Mouse (Mus musculus) midbrain, embryonic 12.5 days (tissue): ENCODE results near the gene Gm20708. TPM values are rescaled to one million over a fixed set of nuclear protein-coding genes. Genes with fewer than 3 reads are reported as not detected.
A peak's percentile ranks its signal among the peaks of the same experiment; 100 is the strongest.
"Not testable (repeated sequence)": the region's sequence is repeated elsewhere in the genome, so short reads cannot be mapped to it uniquely, and the experiment has no call there.

Experiments used
- ATAC-seq: fragments of 200-750 bp; cut with Nextera tagmentation; 2 replicates; pipeline ENCODE4 v1.8.0; 2017; ENCODE audit warnings: low read depth, moderate TSS enrichment, moderate library complexity; ENCODE audit not compliant: low FRiP score
- H3K27ac ChIP-seq: fragments of 300-500 bp; sonication (generic); replicated peaks from 2 replicates; pipeline ENCODE4 v1.5.1; 2016; ENCODE audit warnings: mild to moderate bottlenecking
- H3K27me3 ChIP-seq: fragments of 300-500 bp; sonication (generic); 2 replicates; pipeline ENCODE4 v1.6.1; 2016; ENCODE audit warnings: mild to moderate bottlenecking
- H3K36me3 ChIP-seq: fragments of 300-500 bp; sonication (generic); 2 replicates; pipeline ENCODE4 v1.6.1; 2016
- H3K4me1 ChIP-seq: fragments of 300-500 bp; sonication (generic); 2 replicates; pipeline ENCODE4 v1.6.1; 2016
- H3K4me2 ChIP-seq: fragments of 300-500 bp; sonication (generic); replicated peaks from 2 replicates; pipeline ENCODE4 v1.6.1; 2016; ENCODE audit warnings: mild to moderate bottlenecking, moderate library complexity
- H3K4me3 ChIP-seq: fragments of 300-500 bp; sonication (generic); 2 replicates; pipeline ENCODE4 v1.5.1; 2016; ENCODE audit warnings: mild to moderate bottlenecking
- H3K9ac ChIP-seq: fragments of 300-500 bp; sonication (generic); replicated peaks from 2 replicates; pipeline ENCODE4 v1.6.1; 2016; ENCODE audit warnings: mild to moderate bottlenecking, moderate library complexity
- H3K9me3 ChIP-seq: fragments of 300-500 bp; sonication (generic); 2 replicates; pipeline ENCODE4 v1.6.1; 2016; ENCODE audit warnings: mild to moderate bottlenecking
- whole genome bisulfite sequencing: fragments of 180-500 bp; shearing (Covaris S2); methylation state at CpG from one replicate; pipeline ENCODE4 v1.1.7; 2016; 5-methylcytosine and 5-hydroxymethylcytosine counted together
- polyA plus RNA-seq: library from polyadenylated mRNA; unstranded; fragments of >200 nt; fragmentation: Nextera tagmentation; extraction: Ambion mirVana; gene quantifications from 2 replicates; pipeline ENCODE4 v1.2.1, GENCODE M21; 2016

The Gm20708 gene
- polyA plus RNA-seq, 1 experiment from 2014 or later = 0.56 TPM

GRCm38 (mm10) chr11:117798160-117798541 is 11.3 kb upstream of the Gm20708 start:
- H3K4me3 ChIP-seq = no peak overlapping the region
- H3K9ac ChIP-seq = no peak overlapping the region
- no peak for ATAC-seq
- peaks cover 8% of the 10 kb centered on the region for H3K27me3 ChIP-seq
- WGBS = 58% methylated on average over 2 of the region's 2 CpGs
- no peak overlapping the region for H3K4me2 ChIP-seq
- H3K27ac ChIP-seq = no peak overlapping the region
- H3K36me3 ChIP-seq = no peaks in the 10 kb centered on the region
- H3K9me3 ChIP-seq = no peaks in the 10 kb centered on the region
- H3K4me1 ChIP-seq = peaks cover 2% of the 10 kb centered on the region; the same call in 1 of the 2 replicates

GRCm38 (mm10) chr11:117799174-117799573 is 10.3 kb upstream of the Gm20708 start:
- Histone ChIP-seq H3K27me3 (0 out of 2 replicates have a peak, but pooled peaks cover 3% of the 10 kb centered on the region), H3K9me3 (no peaks in the 10 kb centered on the region), H3K27ac (no peak overlapping the region), H3K4me3 (no peak overlapping the region), H3K9ac (no peak overlapping the region), H3K4me2 (no peak overlapping the region), H3K36me3 (no peaks in the 10 kb centered on the region), H3K4me1 (peaks cover 2% of the 10 kb centered on the region; the same call in 1 of the 2 replicates)
- WGBS = 68% methylated on average over 5 of the region's 5 CpGs
- ATAC-seq = no peak

DNA sequence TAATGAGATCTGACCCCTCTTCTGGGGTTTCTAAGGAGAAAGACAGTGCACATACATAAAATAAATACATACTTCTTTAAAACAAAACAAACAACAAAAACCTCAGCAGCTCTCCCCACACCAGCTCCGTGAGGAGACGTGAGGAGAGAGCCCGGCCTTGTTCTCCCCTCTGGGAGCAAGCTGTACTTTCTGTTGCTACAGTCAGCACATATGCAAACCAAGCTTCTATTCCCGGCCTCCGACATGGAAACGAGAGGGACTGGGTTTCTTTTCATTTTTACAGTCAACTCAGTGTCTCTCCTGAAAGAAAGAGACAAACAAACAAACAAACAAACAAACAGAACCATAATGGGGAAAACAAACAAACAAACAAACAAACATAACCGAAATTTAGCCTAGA is 9.4 kb upstream of the Gm20708 start:
- Histone ChIP-seq H3K27ac (no peak overlapping the region), H3K27me3 (0 out of 2 replicates have a peak, but pooled peaks cover 3% of the 10 kb centered on the region), H3K4me1 (peaks cover 2% of the 10 kb centered on the region; the same call in 1 of the 2 replicates), H3K4me3 (no peak overlapping the region), H3K9me3 (no peaks in the 10 kb centered on the region), H3K36me3 (no peaks in the 10 kb centered on the region), H3K9ac (no peak overlapping the region), H3K4me2 (no peak overlapping the region)
- 84% methylated on average over 7 of the region's 7 CpGs for WGBS
- no peak for ATAC-seq

- 74% methylated on average over 7 of the region's 7 CpGs for WGBS
- no peak for ATAC-seq
- no peak overlapping the region for H3K27ac ChIP-seq
These were observed 7.8 kb upstream of the Gm20708 start for GRCm38 (mm10) chr11:117801650-117802049.

DNA sequence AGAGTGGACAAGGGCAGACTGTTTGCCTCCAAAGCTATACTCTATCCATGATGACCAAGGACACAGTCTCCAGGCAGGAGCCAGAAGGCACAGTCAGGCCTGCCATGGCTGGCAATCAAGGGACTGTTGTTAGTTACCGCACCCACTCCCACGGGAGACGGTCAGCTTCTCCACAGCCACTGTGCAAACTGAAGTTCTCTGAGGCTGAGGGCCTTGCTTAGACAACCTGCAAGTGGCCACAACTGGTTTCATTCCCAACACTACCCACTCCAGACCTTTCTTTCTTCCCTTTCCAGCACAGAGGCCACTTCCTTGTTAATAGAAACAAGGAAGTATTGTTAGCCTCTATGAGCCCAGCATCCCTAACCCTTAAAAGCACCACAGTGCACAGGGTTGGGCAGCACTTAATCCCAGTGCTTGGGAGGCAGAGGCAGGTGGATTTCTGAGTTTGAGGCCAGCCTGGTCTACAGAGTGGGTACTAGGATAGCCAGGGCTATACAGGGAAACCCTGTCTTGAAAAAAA is 6.2 kb upstream of the Gm20708 start:
- Histone ChIP-seq H3K4me2 (no peak overlapping the region; the same call in 1 of the 2 replicates), H3K9ac (no peak overlapping the region), H3K27me3 (no peaks in the 10 kb centered on the region; the same call in 1 of the 2 replicates), H3K36me3 (no peaks in the 10 kb centered on the region), H3K9me3 (no peaks in the 10 kb centered on the region), H3K27ac (no peak overlapping the region), H3K4me3 (no peak overlapping the region), H3K4me1 (peaks cover 2% of the 10 kb centered on the region; the same call in 1 of the 2 replicates)
- ATAC-seq = no peak
- 87% methylated on average over 3 of the region's 3 CpGs for WGBS

More at GRCm38 (mm10) chr11:117801650-117802049, 7.8 kb upstream of the Gm20708 start:
- Histone ChIP-seq H3K4me2 (no peak overlapping the region), H3K9me3 (no peaks in the 10 kb centered on the region), H3K36me3 (no peaks in the 10 kb centered on the region), H3K9ac (no peak overlapping the region), H3K27me3 (0 out of 2 replicates have a peak, but pooled peaks cover 3% of the 10 kb centered on the region), H3K4me1 (peaks cover 2% of the 10 kb centered on the region; the same call in 1 of the 2 replicates), H3K4me3 (no peak overlapping the region)

DNA sequence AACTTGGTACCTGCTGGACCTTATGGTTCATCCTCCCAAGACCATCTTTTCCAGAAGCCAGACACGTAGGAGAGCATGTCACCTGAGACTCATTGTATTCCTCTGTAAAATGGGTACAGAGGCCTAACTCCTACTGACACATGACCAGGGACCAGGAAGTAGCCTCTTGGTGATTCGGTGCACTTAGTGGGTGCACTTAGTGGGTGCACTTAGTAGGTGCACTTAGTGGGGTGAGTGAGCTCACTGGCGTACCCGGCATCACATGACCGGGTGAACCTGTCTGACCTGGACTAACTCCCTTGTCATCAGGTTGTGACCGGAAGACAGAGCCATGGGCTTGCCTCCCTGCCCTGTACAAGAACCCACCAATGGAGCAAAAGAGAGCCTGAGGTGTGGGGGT is 2.7 kb upstream of the Gm20708 start:
- no peak overlapping the region for H3K4me2 ChIP-seq
- no peak overlapping the region for H3K9ac ChIP-seq
- ATAC-seq = no peak
- H3K9me3 ChIP-seq = no peaks in the 10 kb centered on the region
- no peak overlapping the region for H3K4me3 ChIP-seq
- H3K27me3 ChIP-seq = peaks cover 25% of the 10 kb centered on the region; the same call in 1 of the 2 replicates
- no peak overlapping the region for H3K27ac ChIP-seq
- 95% methylated on average over 6 of the region's 6 CpGs for WGBS
- no peaks in the 10 kb centered on the region for H3K36me3 ChIP-seq
- peaks cover 22% of the 10 kb centered on the region for H3K4me1 ChIP-seq

GRCm38 (mm10) chr11:117810401-117811046 is 1.1 kb downstream of the Gm20708 start:
- Histone ChIP-seq H3K4me3 (peak overlapping the region; percentile 78), H3K27me3 (peaks cover 25% of the 10 kb centered on the region; the same call in 1 of the 2 replicates), H3K4me1 (peaks cover 22% of the 10 kb centered on the region), H3K27ac (no peak overlapping the region), H3K4me2 (peak overlapping the region; percentile 95), H3K36me3 (peaks cover 17% of the 10 kb centered on the region; the same call in 1 of the 2 replicates), H3K9ac (peak overlapping the region; percentile 76), H3K9me3 (no peaks in the 10 kb centered on the region)
- peak; percentile 77 for ATAC-seq
- under 1% methylated on average over 21 of the region's 21 CpGs for WGBS

DNA sequence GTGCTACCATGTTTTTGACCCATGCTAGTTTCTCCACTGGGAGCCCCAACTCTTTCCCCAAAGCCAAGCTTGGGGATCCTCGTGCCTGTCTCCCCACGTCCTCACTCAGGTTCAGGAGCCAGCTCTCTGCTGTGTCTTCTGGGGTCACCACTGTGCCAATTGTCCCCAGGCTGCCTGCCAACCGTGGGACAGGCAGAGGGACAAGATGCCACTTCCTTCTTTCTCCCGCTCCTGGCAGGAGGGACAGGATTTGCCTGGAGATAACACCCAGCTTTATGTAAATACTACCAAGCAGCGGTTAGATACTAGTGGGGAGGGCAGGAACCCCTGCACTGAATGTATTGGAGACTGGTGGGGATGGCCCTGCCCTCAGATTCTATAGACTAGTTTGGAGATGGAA is 4.4 kb downstream of the Gm20708 start:
- 85% methylated on average over 5 of the region's 5 CpGs for whole genome bisulfite sequencing
- H3K4me3 ChIP-seq = no peak overlapping the region
- no peak overlapping the region for H3K4me2 ChIP-seq
- no peaks in the 10 kb centered on the region for H3K9me3 ChIP-seq
- no peak for ATAC-seq
- no peak overlapping the region for H3K9ac ChIP-seq
- peaks cover 22% of the 10 kb centered on the region for H3K4me1 ChIP-seq
- no peak overlapping the region for H3K27ac ChIP-seq
- peaks cover 47% of the 10 kb centered on the region for H3K36me3 ChIP-seq
- H3K27me3 ChIP-seq = peaks cover 22% of the 10 kb centered on the region; the same call in 1 of the 2 replicates

- H3K27me3 ChIP-seq = peaks cover 13% of the 10 kb centered on the region; the same call in 1 of the 2 replicates
- no peak overlapping the region for H3K9ac ChIP-seq
- H3K4me1 ChIP-seq = peaks cover 21% of the 10 kb centered on the region
- ATAC-seq = no peak
- peaks cover 53% of the 10 kb centered on the region for H3K36me3 ChIP-seq
- WGBS = 92% methylated on average over 6 of the region's 6 CpGs
- H3K27ac ChIP-seq = no peak overlapping the region
- H3K4me3 ChIP-seq = no peak overlapping the region
- no peak overlapping the region for H3K4me2 ChIP-seq
- H3K9me3 ChIP-seq = no peaks in the 10 kb centered on the region
These were observed 5.4 kb downstream of the Gm20708 start for GRCm38 (mm10) chr11:117814704-117815366.

DNA sequence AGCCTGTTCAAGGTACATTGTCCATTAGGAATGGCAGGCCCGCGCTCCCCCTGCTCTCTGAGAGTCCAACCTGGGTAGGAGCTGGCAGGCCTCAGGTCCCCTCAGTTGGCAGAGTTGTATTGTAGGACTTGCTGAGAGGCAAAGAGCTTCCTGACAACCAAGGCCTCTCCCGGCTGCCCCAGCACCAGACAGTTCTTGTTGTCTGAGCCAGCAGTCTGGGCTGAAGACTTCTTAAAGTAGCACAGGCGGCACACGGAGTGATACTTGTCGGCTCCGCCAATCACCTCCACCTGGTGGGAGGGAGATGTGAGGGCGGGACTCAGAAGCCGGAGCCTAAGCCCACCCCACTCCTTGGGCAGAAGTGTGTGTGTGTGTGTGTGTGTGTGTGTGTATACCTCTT is 6.4 kb downstream of the Gm20708 start:
- Histone ChIP-seq H3K4me1 (peaks cover 14% of the 10 kb centered on the region), H3K36me3 (peaks cover 57% of the 10 kb centered on the region)
- H3K4me2 ChIP-seq, H3K9me3 ChIP-seq, H3K27ac ChIP-seq, H3K4me3 ChIP-seq, H3K9ac ChIP-seq, H3K27me3 ChIP-seq, ATAC-seq: not testable (repeated sequence)
- 90% methylated on average over 9 of the region's 9 CpGs for WGBS

GRCm38 (mm10) chr11:117816389-117816996 is 7.0 kb downstream of the Gm20708 start:
- Histone ChIP-seq H3K4me2 (no peak overlapping the region), H3K9ac (no peak overlapping the region), H3K27me3 (no peaks in the 10 kb centered on the region), H3K4me1 (peaks cover 11% of the 10 kb centered on the region; the same call in 1 of the 2 replicates), H3K36me3 (peaks cover 63% of the 10 kb centered on the region), H3K27ac (no peak overlapping the region), H3K9me3 (no peaks in the 10 kb centered on the region), H3K4me3 (no peak overlapping the region)
- 91% methylated on average over 12 of the region's 13 CpGs for WGBS
- no peak for ATAC-seq

- 76% methylated on average over 8 of the region's 8 CpGs for WGBS
- Histone ChIP-seq H3K9ac (no peak overlapping the region), H3K9me3 (no peaks in the 10 kb centered on the region), H3K4me3 (no peak overlapping the region), H3K27ac (no peak overlapping the region), H3K27me3 (no peaks in the 10 kb centered on the region), H3K4me2 (no peak overlapping the region), H3K36me3 (peaks cover 70% of the 10 kb centered on the region), H3K4me1 (peaks cover 14% of the 10 kb centered on the region)
- ATAC-seq = no peak
These were observed 9.6 kb downstream of the Gm20708 start for GRCm38 (mm10) chr11:117819095-117819494.
